Mouse (Mus musculus) MEL (cell line): ENCODE data around the gene Tsc2. TPM values are rescaled to one million over a fixed set of nuclear protein-coding genes. Genes with fewer than 3 reads are reported as not detected.

ENCODE experiments used
- DNase-seq: peaks from one replicate; pipeline ENCODE4 v3.0.0; 2011; ENCODE audit warnings: low read depth, low spot score
- H3K27ac ChIP-seq: 2 replicates; pipeline ENCODE4 v1.5.1; 2012; ENCODE audit warnings: low read depth, mild to moderate bottlenecking, control low read depth, low read length, moderate library complexity; ENCODE audit not compliant: control insufficient read depth
- H3K27me3 ChIP-seq, 2 experiments: fragments of 150-350 bp in 1 of 2; sonication (generic) in 1 of 2; 2 replicates each; pipeline ENCODE4 v1.6.1; 2012; ENCODE audit warnings: low read length in 2 of 2, mild to moderate bottlenecking in 2 of 2, improper control_type of control experiment in 1 of 2, moderate library complexity in 1 of 2; ENCODE audit not compliant: insufficient read depth in 2 of 2, control insufficient read depth in 1 of 2
- H3K36me3 ChIP-seq, 2 experiments: 2 replicates each; pipeline ENCODE4 v1.6.1; 2012 to 2014; ENCODE audit warnings: low read length in 2 of 2, improper control_type of control experiment in 1 of 2, inconsistent platforms in 1 of 2, mild to moderate bottlenecking in 1 of 2; ENCODE audit not compliant: insufficient read depth in 2 of 2, control insufficient read depth in 1 of 2
- H3K4me1 ChIP-seq, 2 experiments: fragments of 150-350 bp in 1 of 2; sonication (generic) in 1 of 2; 2 replicates each; pipeline ENCODE4 v1.6.1; 2012; ENCODE audit warnings: low read length in 2 of 2, improper control_type of control experiment in 1 of 2, mild to moderate bottlenecking in 1 of 2; ENCODE audit not compliant: insufficient read depth in 2 of 2, control insufficient read depth in 1 of 2
- H3K4me3 ChIP-seq, 2 experiments: fragments of 150-350 bp in 1 of 2; sonication (generic) in 1 of 2; 2 replicates each; pipeline ENCODE4 v1.5.1; 2012; ENCODE audit warnings: low read depth in 2 of 2, low read length in 2 of 2, mild to moderate bottlenecking in 2 of 2, moderate library complexity in 2 of 2, control low read depth in 1 of 2, improper control_type of control experiment in 1 of 2; ENCODE audit not compliant: control insufficient read depth in 1 of 2, insufficient read depth in 1 of 2
- H3K79me2 ChIP-seq: 2 replicates; pipeline ENCODE4 v1.6.1; 2012; ENCODE audit warnings: mild to moderate bottlenecking, low read length, moderate library complexity; ENCODE audit not compliant: control insufficient read depth, poor library complexity, insufficient read depth
- H3K9ac ChIP-seq: 2 replicates; pipeline ENCODE4 v1.6.1; 2012; ENCODE audit warnings: low read depth, mild to moderate bottlenecking, control low read depth, low read length, moderate library complexity; ENCODE audit not compliant: control insufficient read depth, poor library complexity, severe bottlenecking
- H3K9me3 ChIP-seq: fragments of 150-350 bp; sonication (generic); replicated peaks from 2 replicates; pipeline ENCODE4 v1.6.1; 2012; ENCODE audit warnings: mild to moderate bottlenecking, low read length, improper control_type of control experiment, moderate library complexity; ENCODE audit not compliant: insufficient read depth
- CHD1 ChIP-seq: IDR thresholded peaks from 2 replicates; pipeline ENCODE4 v1.6.1; 2012; ENCODE audit warnings: low read depth, mild to moderate bottlenecking, inconsistent platforms, low read length, improper control_type of control experiment
- CHD2 ChIP-seq: IDR thresholded peaks from 2 replicates; pipeline ENCODE4 v1.6.1; 2011; ENCODE audit warnings: low read length, improper control_type of control experiment
- CTCF ChIP-seq, 3 experiments: IDR thresholded peaks in 2 of 3; conservative IDR thresholded peaks in 1 of 3; 2 replicates each; pipeline ENCODE4 v1.5.1; 2011 to 2012; ENCODE audit warnings: low read length in 3 of 3, low read depth in 2 of 3, mild to moderate bottlenecking in 2 of 3, improper control_type of control experiment in 1 of 3, inconsistent platforms in 1 of 3, mixed read lengths in 1 of 3, moderate library complexity in 1 of 3; ENCODE audit not compliant: control insufficient read depth in 1 of 3, insufficient read depth in 1 of 3, poor library complexity in 1 of 3, severe bottlenecking in 1 of 3
- E2F4 ChIP-seq: IDR thresholded peaks from 2 replicates; pipeline ENCODE4 v1.6.1; 2011; ENCODE audit warnings: low read depth, low read length, improper control_type of control experiment, borderline replicate concordance
- ELF1 ChIP-seq: IDR thresholded peaks from 2 replicates; pipeline ENCODE4 v1.6.1; 2014; ENCODE audit warnings: low read depth, mild to moderate bottlenecking, inconsistent platforms, low read length, improper control_type of control experiment, moderate library complexity
- ETS1 ChIP-seq: IDR thresholded peaks from 2 replicates; pipeline ENCODE4 v1.6.1; 2012; ENCODE audit warnings: low read depth, mild to moderate bottlenecking, inconsistent platforms, low read length, improper control_type of control experiment, moderate library complexity
- GABPA ChIP-seq: IDR thresholded peaks from 2 replicates; pipeline ENCODE4 v1.6.1; 2012; ENCODE audit warnings: low read depth, mild to moderate bottlenecking, inconsistent platforms, low read length, improper control_type of control experiment, moderate library complexity
- HCFC1 ChIP-seq: IDR thresholded peaks from 2 replicates; pipeline ENCODE4 v1.6.1; 2012; ENCODE audit warnings: low read depth, mild to moderate bottlenecking, inconsistent platforms, low read length, improper control_type of control experiment, moderate library complexity
- MAFK ChIP-seq: IDR thresholded peaks from 2 replicates; pipeline ENCODE4 v1.6.1; 2011; ENCODE audit warnings: low read depth, mild to moderate bottlenecking, low read length, improper control_type of control experiment, borderline replicate concordance
- MXI1 ChIP-seq: IDR thresholded peaks from 2 replicates; pipeline ENCODE4 v1.6.1; 2011; ENCODE audit warnings: mild to moderate bottlenecking, low read depth, low read length, improper control_type of control experiment
- MYC ChIP-seq: IDR thresholded peaks from 2 replicates; pipeline ENCODE4 v1.6.1; 2011; ENCODE audit warnings: low read depth, mild to moderate bottlenecking, low read length, improper control_type of control experiment, moderate library complexity
- POLR2AphosphoS5 ChIP-seq: IDR thresholded peaks from 2 replicates; pipeline ENCODE4 v1.6.1; 2012; ENCODE audit warnings: low read depth, borderline replicate concordance, mild to moderate bottlenecking, inconsistent platforms, low read length, moderate library complexity, mixed read lengths
- RAD21 ChIP-seq: IDR thresholded peaks from 2 replicates; pipeline ENCODE4 v1.6.1; 2011; ENCODE audit warnings: mild to moderate bottlenecking, low read depth, low read length, improper control_type of control experiment
- RCOR1 ChIP-seq: IDR thresholded peaks from 2 replicates; pipeline ENCODE4 v1.6.1; 2012; ENCODE audit warnings: low read depth, mild to moderate bottlenecking, inconsistent platforms, low read length, improper control_type of control experiment
- TCF12 ChIP-seq: IDR thresholded peaks from 2 replicates; pipeline ENCODE4 v1.6.1; 2014; ENCODE audit warnings: low read depth, mild to moderate bottlenecking, inconsistent platforms, low read length, improper control_type of control experiment, moderate library complexity
- ZKSCAN1 ChIP-seq: IDR thresholded peaks from 2 replicates; pipeline ENCODE4 v1.6.1; 2012; ENCODE audit warnings: low read depth, mild to moderate bottlenecking, inconsistent platforms, low read length, improper control_type of control experiment, moderate library complexity
- ZNF384 ChIP-seq: IDR thresholded peaks from 2 replicates; pipeline ENCODE4 v1.6.1; 2012; ENCODE audit warnings: low read depth, mild to moderate bottlenecking, inconsistent platforms, low read length, improper control_type of control experiment
- polyA plus RNA-seq, 2 experiments: library from polyadenylated mRNA; stranded (reverse) in 1 of 2; unstranded in 1 of 2; fragments of >175 nt in 1 of 2; fragments of >200 nt in 1 of 2; gene quantifications; 2 replicates each; pipeline versions ENCODE4 v1.2.1 to v1.2.4; 2012; ENCODE audit warnings: low replicate concordance in 2 of 2, low read depth in 1 of 2; ENCODE audit not compliant: insufficient read length in 2 of 2, insufficient read depth in 1 of 2, missing spikeins in 1 of 2
- total RNA-seq: library from RNA; depleted of rRNA; stranded (reverse); fragments of 300-350 nt; gene quantifications from 2 replicates; pipeline ENCODE4 v1.2.3, GENCODE M21; 2012

The Tsc2 gene
- total and polyA plus RNA-seq, 3 experiments, result 48.8 to 99.2 TPM; not detected in 1

- no peaks in the 10 kb centered on the region for H3K4me1 ChIP-seq
- no peaks in the 10 kb centered on the region for H3K27me3 ChIP-seq
- H3K4me3 ChIP-seq, result no peak overlapping the region
- no peak for DNase-seq
- no peaks in the 10 kb centered on the region for H3K9me3 ChIP-seq
- no peak for TF ChIP-seq CHD1
- no peak for TF ChIP-seq ELF1
- no peak for TF ChIP-seq RAD21
- no peak for TF ChIP-seq E2F4
- no peak for TF ChIP-seq CHD2
- TF ChIP-seq GABPA, result no peak
- TF ChIP-seq ZKSCAN1, result no peak
- H3K9ac ChIP-seq, result no peak overlapping the region
- peaks cover 22% of the 10 kb centered on the region for H3K79me2 ChIP-seq
- no peak overlapping the region for H3K27ac ChIP-seq
- peaks cover 0 to 12% of the 10 kb centered on the region in 2 experiments; a peak in 1 of 4 replicates for H3K36me3 ChIP-seq
Measured at GRCm38 (mm10) chr17:24677500-24678080, 45.2 kb upstream of the Tsc2 start.

DNA sequence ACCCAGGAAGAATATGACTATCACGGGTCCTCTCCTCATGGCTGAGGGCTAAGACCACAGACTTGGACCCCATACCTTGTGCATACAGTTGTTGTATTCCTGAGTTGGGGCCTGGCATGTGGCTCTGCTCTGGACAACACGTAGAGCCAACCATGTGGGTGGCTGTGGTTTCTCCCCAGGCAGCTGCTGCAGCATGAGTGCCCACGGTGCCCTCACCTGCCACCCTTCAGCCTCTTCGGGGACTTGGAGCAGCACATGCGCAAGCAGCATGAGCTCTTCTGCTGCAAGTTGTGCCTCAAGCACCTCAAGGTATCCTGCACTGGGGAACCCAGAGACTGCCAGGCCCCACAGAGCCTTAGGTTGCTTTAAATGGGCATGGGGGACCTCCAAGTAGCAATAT lies 44.4 kb upstream of the Tsc2 start:
- peaks cover 0 to 6% of the 10 kb centered on the region in 2 experiments; a peak in 2 of 4 replicates for H3K4me1 ChIP-seq
- H3K79me2 ChIP-seq, result peaks cover 28% of the 10 kb centered on the region
- TF ChIP-seq ZNF384, result no peak
- no peak for TF ChIP-seq MAFK
- TF ChIP-seq HCFC1, result no peak
- TF ChIP-seq RAD21, result no peak
- no peak for TF ChIP-seq RCOR1
- no peak for TF ChIP-seq POLR2AphosphoS5
- no peak for TF ChIP-seq MXI1
- TF ChIP-seq MYC, result no peak
- no peak for TF ChIP-seq ETS1
- TF ChIP-seq TCF12, result no peak
- TF ChIP-seq CTCF (IDR thresholded peaks at IDR 0.05 in 2 of 3, conservative IDR thresholded peaks at IDR 0.05 in 1 of 3; ENCODE audit: control insufficient read depth in 1 of 3, insufficient read depth in 1 of 3, low read depth in 2 of 3, low read length in 3 of 3, poor library complexity in 1 of 3, severe bottlenecking in 1 of 3), result no peak
- TF ChIP-seq, all 39 proteins: peak for 0
- H3K4me3 ChIP-seq, result no peak overlapping the region
- DNase-seq, result no peak
- H3K36me3 ChIP-seq, result peaks cover 5 to 12% of the 10 kb centered on the region in 2 experiments; a peak in 3 of 4 replicates
- H3K27me3 ChIP-seq, result no peaks in the 10 kb centered on the region
- no peak overlapping the region for H3K9ac ChIP-seq
- no peak overlapping the region for H3K27ac ChIP-seq
- no peaks in the 10 kb centered on the region for H3K9me3 ChIP-seq
